Mouse (Mus musculus): ENCODE measurements at regions not wholly inside any gene's neighbourhood (a gene's known extent, or its start where the extent isn't known, plus 50 kb on each side); places are given as distances from the start of the nearest gene placed in this dataset.

DNA sequence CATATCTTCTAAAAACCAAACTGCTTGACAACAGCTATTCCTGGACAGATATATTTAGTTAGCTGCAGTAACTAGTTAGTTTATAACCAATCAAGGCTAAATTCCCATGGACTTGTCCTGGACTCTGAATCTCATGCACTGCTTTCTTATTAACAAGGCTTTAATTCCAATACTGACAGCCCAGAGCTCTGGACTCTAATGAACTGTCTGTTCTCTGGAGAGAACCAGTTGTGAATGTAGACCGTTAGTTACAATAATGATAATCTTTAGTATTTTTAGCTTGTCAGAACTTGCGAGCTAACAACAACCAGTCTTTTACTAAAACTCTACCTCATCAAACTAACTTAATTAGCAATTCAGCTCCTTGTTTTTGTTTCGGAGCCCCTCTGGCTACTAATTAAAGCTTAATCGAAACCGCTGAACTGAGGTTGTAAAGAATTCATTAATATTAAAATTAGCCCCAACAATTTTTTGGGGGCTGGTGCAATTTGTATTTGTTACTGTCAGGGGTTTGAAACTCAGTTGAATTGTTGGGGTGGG, 316.3 kb downstream of the Tmem182 start:
- no peak for TF ChIP-seq EP300 (IDR thresholded peaks at IDR 0.05; ENCODE audit: insufficient read depth, low read depth, low read length)
- TF ChIP-seq POLR2A (IDR thresholded peaks at IDR 0.05; ENCODE audit: insufficient read depth, low read length): no peak
- no peak for TF ChIP-seq CTCF (IDR thresholded peaks at IDR 0.05; ENCODE audit: low read depth, low read length)
